20 mouse cellular contexts compared by ENCODE assay signal in the genomic region with DNA sequence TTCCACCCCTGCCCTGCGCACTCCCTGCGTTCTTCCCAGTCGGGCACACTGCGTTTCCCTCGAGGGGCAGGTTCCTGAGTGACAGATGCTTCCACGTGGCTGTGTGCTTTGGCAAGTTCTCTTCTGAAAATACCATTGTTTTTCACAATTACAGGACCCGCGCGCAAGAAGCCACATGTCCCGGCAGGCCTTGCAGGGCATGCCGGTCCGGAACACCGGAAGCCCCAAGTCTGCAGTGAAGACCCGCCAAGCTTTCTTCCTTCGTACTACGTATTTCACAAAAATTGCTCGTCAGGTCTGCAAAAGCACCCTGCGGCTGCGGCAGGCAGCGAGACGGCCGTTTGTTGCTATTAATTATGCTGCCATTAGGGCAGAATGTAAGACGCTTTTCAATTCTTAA. TPM values are rescaled to one million over a fixed set of nuclear protein-coding genes. Genes with fewer than 3 reads are reported as not detected.
DNase-seq lines count a peak whose midpoint lies in the region; ATAC-seq and TF ChIP-seq lines count a peak whose summit lies in the region.
"Had no signal": no experiment of that assay in that cellular context is flagged by ENCODE, and none has a peak within 500 bp of the region (broad histone marks: within the 10 kb centered on the region; RNA-seq: fewer than 3 reads in every experiment).

No protein-coding gene starts in this region.

- H3K4me2 ChIP-seq in forebrain, embryonic 13.5 days = peak overlapping the region; percentile 46
- H3K4me2 ChIP-seq in forebrain, postnatal 0 days (ENCODE audit: low read depth) = peak overlapping the region; percentile 38
- H3K4me2 ChIP-seq in limb, embryonic 14.5 days (replicated peaks; ENCODE audit: low read depth, low read length, severe bottlenecking) = peak overlapping the region; percentile 20
- H3K4me2 ChIP-seq: heart, embryonic 11.5 days; liver, embryonic 13.5 days; midbrain, embryonic 15.5 days had no signal

- peak overlapping the region; percentile 23 for H3K4me3 ChIP-seq in forebrain, embryonic 13.5 days
- no peak overlapping the region for H3K4me3 ChIP-seq in forebrain, embryonic 10.5 days
- H3K4me3 ChIP-seq in ES-Bruce4 (ENCODE audit: low read depth, low read length) = peak overlapping the region; percentile 72
- peak overlapping the region; percentile 25 for H3K4me3 ChIP-seq in forebrain, postnatal 0 days (ENCODE audit: low read depth, low read length)
- no peak overlapping the region for H3K4me3 ChIP-seq in limb, embryonic 14.5 days (replicated peaks; ENCODE audit: low read length)
- H3K4me3 ChIP-seq: gastrocnemius, adult 2 months; liver, embryonic 13.5 days; midbrain, embryonic 15.5 days had no signal

- no peak for TF ChIP-seq POLR2A in ES-Bruce4 (IDR thresholded peaks at IDR 0.05; ENCODE audit: insufficient read depth, low read length)
- no peak for TF ChIP-seq POLR2A in limb, embryonic 14.5 days (IDR thresholded peaks at IDR 0.05; ENCODE audit: borderline replicate concordance, extremely low read depth, insufficient read depth, insufficient read length)

- H3K9me3 ChIP-seq in forebrain, embryonic 13.5 days (replicated peaks) = no peaks in the 10 kb centered on the region
- no peaks in the 10 kb centered on the region for H3K9me3 ChIP-seq in forebrain, embryonic 10.5 days
- no peaks in the 10 kb centered on the region for H3K9me3 ChIP-seq in ES-Bruce4 (replicated peaks; ENCODE audit: control insufficient read depth, insufficient read depth, low read length, poor library complexity, severe bottlenecking)
- no peaks in the 10 kb centered on the region for H3K9me3 ChIP-seq in forebrain, postnatal 0 days (ENCODE audit: low read length)
- H3K9me3 ChIP-seq in limb, embryonic 14.5 days (ENCODE audit: control insufficient read depth, low read length) = no peaks in the 10 kb centered on the region
- H3K9me3 ChIP-seq: G1E; liver, embryonic 13.5 days; midbrain, embryonic 15.5 days had no signal

- no peak for TF ChIP-seq CTCF in ES-Bruce4 (IDR thresholded peaks at IDR 0.05; ENCODE audit: low read depth, low read length)
- TF ChIP-seq CTCF in forebrain, postnatal 0 days (IDR thresholded peaks at IDR 0.05; ENCODE audit: low read depth) = no peak

- WGBS in forebrain, embryonic 13.5 days = 45% methylated on average over 23 of the region's 23 CpGs
- WGBS in forebrain, embryonic 10.5 days = 88% methylated on average over 23 of the region's 23 CpGs
- 30% methylated on average over 23 of the region's 23 CpGs for whole genome bisulfite sequencing in forebrain, postnatal 0 days
- 55% methylated on average over 23 of the region's 23 CpGs for WGBS in limb, embryonic 14.5 days

- no peaks in the 10 kb centered on the region; the same call in 1 of the 2 replicates for H3K36me3 ChIP-seq in forebrain, embryonic 13.5 days (ENCODE audit: poor library complexity, severe bottlenecking)
- H3K36me3 ChIP-seq in forebrain, embryonic 10.5 days (replicated peaks) = peaks cover 13% of the 10 kb centered on the region
- no peaks in the 10 kb centered on the region for H3K36me3 ChIP-seq in ES-Bruce4 (ENCODE audit: control insufficient read depth, insufficient read depth, low read length, poor library complexity, severe bottlenecking)
- no peaks in the 10 kb centered on the region for H3K36me3 ChIP-seq in forebrain, postnatal 0 days (ENCODE audit: insufficient read depth)
- H3K36me3 ChIP-seq in limb, embryonic 14.5 days (ENCODE audit: control insufficient read depth, insufficient read depth, low read length) = peaks cover 33% of the 10 kb centered on the region
- H3K36me3 ChIP-seq: midbrain, embryonic 15.5 days had no signal

- DNase-seq in forebrain, embryonic 10.5 days (ENCODE audit: extremely low spot score, low spot score) = no peak
- peak; percentile 39 for DNase-seq in forebrain, postnatal 0 days
- DNase-seq in limb, embryonic 14.5 days (ENCODE audit: low spot score) = no peak
- no peak for DNase-seq in gastrocnemius, postnatal 4 days (ENCODE audit: low spot score in 2 of 2)
- DNase-seq in right cerebral cortex, postnatal 36 days (ENCODE audit: low spot score in 2 of 2) = no peak
- DNase-seq in adrenal gland, adult 2 months = no peak
- DNase-seq: cerebellum, adult 18-20 months; gastrocnemius, adult 2 months; heart, postnatal 36 days; kidney, postnatal 10 days; layer of hippocampus, adult 9-11 months; liver, embryonic 13.5 days; thymus, postnatal 36 days had no signal

- peaks cover 12% of the 10 kb centered on the region; the same call in 1 of the 2 replicates for H3K4me1 ChIP-seq in forebrain, embryonic 13.5 days
- H3K4me1 ChIP-seq in forebrain, embryonic 10.5 days = peaks cover 12% of the 10 kb centered on the region; the same call in 1 of the 2 replicates
- H3K4me1 ChIP-seq in ES-Bruce4 (ENCODE audit: control insufficient read depth, insufficient read depth, low read length) = no peaks in the 10 kb centered on the region
- no peaks in the 10 kb centered on the region for H3K4me1 ChIP-seq in forebrain, postnatal 0 days (ENCODE audit: insufficient read depth)
- H3K4me1 ChIP-seq in limb, embryonic 14.5 days (ENCODE audit: control insufficient read depth, insufficient read depth, low read length) = no peaks in the 10 kb centered on the region
- H3K4me1 ChIP-seq: liver, embryonic 13.5 days; midbrain, embryonic 15.5 days had no signal

- H3K9ac ChIP-seq in forebrain, embryonic 13.5 days = peak overlapping the region; percentile 26; the same call in 1 of the 2 replicates
- H3K9ac ChIP-seq in ES-Bruce4 (ENCODE audit: low read depth, poor library complexity, severe bottlenecking) = peak overlapping the region; percentile 53
- no peak overlapping the region for H3K9ac ChIP-seq in forebrain, postnatal 0 days
- peak overlapping the region; percentile 34 for H3K9ac ChIP-seq in limb, embryonic 14.5 days (ENCODE audit: low read depth, low read length, severe bottlenecking)
- H3K9ac ChIP-seq: liver, embryonic 13.5 days; midbrain, embryonic 15.5 days had no signal

- TF ChIP-seq EP300 in ES-Bruce4 (IDR thresholded peaks at IDR 0.05; ENCODE audit: insufficient read depth, low read depth, low read length) = no peak

- no peaks in the 10 kb centered on the region for H3K27me3 ChIP-seq in forebrain, embryonic 13.5 days
- no peaks in the 10 kb centered on the region for H3K27me3 ChIP-seq in forebrain, embryonic 10.5 days (ENCODE audit: poor library complexity, severe bottlenecking)
- H3K27me3 ChIP-seq in ES-Bruce4 (ENCODE audit: control insufficient read depth, insufficient read depth, low read length, poor library complexity, severe bottlenecking) = no peaks in the 10 kb centered on the region
- no peaks in the 10 kb centered on the region for H3K27me3 ChIP-seq in forebrain, postnatal 0 days (ENCODE audit: insufficient read depth, low read length)
- H3K27me3 ChIP-seq in limb, embryonic 14.5 days (ENCODE audit: control insufficient read depth, insufficient read depth, low read length) = no peaks in the 10 kb centered on the region
- H3K27me3 ChIP-seq: liver, embryonic 13.5 days; midbrain, embryonic 15.5 days had no signal

- no peak overlapping the region for H3K27ac ChIP-seq in forebrain, embryonic 13.5 days
- H3K27ac ChIP-seq in forebrain, embryonic 10.5 days = no peak overlapping the region
- no peak overlapping the region for H3K27ac ChIP-seq in ES-Bruce4 (ENCODE audit: insufficient read depth, low read length)
- H3K27ac ChIP-seq in forebrain, postnatal 0 days (ENCODE audit: low read depth, low read length) = no peak overlapping the region
- H3K27ac ChIP-seq in limb, embryonic 14.5 days (replicated peaks; ENCODE audit: low read depth, low read length) = no peak overlapping the region
- H3K27ac ChIP-seq: gastrocnemius, adult 2 months; liver, embryonic 13.5 days; midbrain, embryonic 15.5 days had no signal

- ATAC-seq in forebrain, embryonic 13.5 days = peak; percentile 46
- ATAC-seq in forebrain, postnatal 0 days = peak; percentile 56; the same call in 1 of the 2 replicates
- ATAC-seq in limb, embryonic 14.5 days (ENCODE audit: low FRiP score, low read depth) = no peak
- ATAC-seq: intestine, postnatal 0 days; lung, postnatal 0 days; midbrain, embryonic 15.5 days had no signal

RNA-seq across cellular contexts. Expression of gene Haao, which starts 55.4 kb away (rescaled TPM):
- polyA plus RNA-seq in forebrain, embryonic 13.5 days (2015; fragmentation: Nextera tagmentation; extraction: Ambion mirVana) = 0.24 TPM in 1 of 2 replicates, not detected in the other
- 0.25 and 0.36 TPM in 2 replicates for polyA plus RNA-seq in forebrain, embryonic 10.5 days (2016; fragmentation: Nextera tagmentation; extraction: Ambion mirVana)
- 0.50 and 0.55 TPM in 2 replicates for polyA plus RNA-seq in ES-Bruce4 (2011; ENCODE audit: insufficient read depth, insufficient read length, low read depth, missing spikeins)
- not detected in 2 replicates for total RNA-seq in forebrain, postnatal 0 days (2014; rRNA removed)
- not detected in 2 replicates for polyA plus RNA-seq in forebrain, postnatal 0 days (2015; fragmentation: Nextera tagmentation; extraction: Ambion mirVana)
- 0.92 and 1.2 TPM in 2 replicates for polyA plus RNA-seq in limb, embryonic 14.5 days (2012; rRNA removed)
- 1.3 and 2.0 TPM in 2 replicates for polyA plus RNA-seq in limb, embryonic 14.5 days (2014; fragmentation: Nextera tagmentation; extraction: Ambion mirVana)
- total RNA-seq in gastrocnemius, postnatal 4 days (2021) = under 1 TPM in 1 of 2 experiments, not detected in 1; 0.54 TPM
- 1 to 10 TPM; 1.2 to 1.7 TPM for total RNA-seq in adrenal gland, adult 2 months (2021)
- polyA plus RNA-seq in adrenal gland, adult 2 months (2012; rRNA removed) = 1.6 and 1.8 TPM in 2 replicates
- total RNA-seq: gastrocnemius, adult 2 months had no signal
- polyA plus RNA-seq: midbrain, embryonic 15.5 days had no signal

Comparison
In these comparisons a context has a peak if more than half of its experiments do, and no peak if none do; other contexts are left out.
1. H3K4me3 ChIP-seq: peak in forebrain, embryonic 13.5 days (single experiment), ES-Bruce4 (single experiment) and forebrain, postnatal 0 days (single experiment); none in forebrain, embryonic 10.5 days (single experiment) and limb, embryonic 14.5 days (single experiment).
2. Peak in every context shown above with its lines, with median percentiles within 50 percentile points of each other: H3K4me2 ChIP-seq.